Mouse (Mus musculus) heart, adult 2 months (tissue): ENCODE measurements around the gene Pla2r1. TPM values are rescaled to one million over a fixed set of nuclear protein-coding genes. Genes with fewer than 3 reads are reported as not detected.

ENCODE experiments used
- DNase-seq, 2 experiments: peaks; one replicate each; pipeline ENCODE4 v3.0.0; 2021
- H3K27ac ChIP-seq: fragments of 200-600 bp; 2 replicates; pipeline ENCODE4 v1.8.1; 2022
- H3K27me3 ChIP-seq: fragments of 200-500 bp; 2 replicates; pipeline ENCODE4 v1.6.1; 2012; ENCODE audit warnings: mild to moderate bottlenecking, low read length, inconsistent platforms, mixed read lengths; ENCODE audit not compliant: control insufficient read depth, insufficient read depth
- H3K36me3 ChIP-seq: fragments of 200-500 bp; 2 replicates; pipeline ENCODE4 v1.6.1; 2012; ENCODE audit warnings: low read length, inconsistent platforms; ENCODE audit not compliant: control insufficient read depth, insufficient read depth
- H3K4me1 ChIP-seq: fragments of 200-500 bp; 2 replicates; pipeline ENCODE4 v1.6.1; 2011; ENCODE audit warnings: low read length; ENCODE audit not compliant: control insufficient read depth, insufficient read depth
- H3K4me3 ChIP-seq: fragments of 200-600 bp; 2 replicates; pipeline ENCODE4 v1.8.1; 2022
- H3K79me2 ChIP-seq: fragments of 200-500 bp; replicated peaks from 2 replicates; pipeline ENCODE4 v1.6.1; 2012; ENCODE audit warnings: mild to moderate bottlenecking, inconsistent platforms, low read length, moderate library complexity, mixed read lengths; ENCODE audit not compliant: control insufficient read depth, insufficient read depth
- H3K9ac ChIP-seq: fragments of 200-500 bp; 2 replicates; pipeline ENCODE4 v1.6.1; 2012; ENCODE audit warnings: low read depth, mild to moderate bottlenecking, control low read depth, inconsistent platforms, low read length, mixed read lengths
- CTCF ChIP-seq: fragments of 200-600 bp; IDR thresholded peaks from 2 replicates; pipeline ENCODE4 v1.8.1; 2022; ENCODE audit warnings: antibody characterized with exemption, mild to moderate bottlenecking, moderate library complexity
- EP300 ChIP-seq: fragments of 200-500 bp; IDR thresholded peaks from 2 replicates; pipeline ENCODE4 v1.6.1; 2011; ENCODE audit warnings: low read depth, low read length, control low read depth; ENCODE audit not compliant: insufficient read depth
- POLR2A ChIP-seq: fragments of 200-500 bp; IDR thresholded peaks from 2 replicates; pipeline ENCODE4 v1.6.1; 2011; ENCODE audit warnings: mild to moderate bottlenecking, low read depth, low read length, control low read depth; ENCODE audit not compliant: insufficient read depth
- WGBS: fragments of 180-500 bp; shearing (Covaris S2); methylation state at CpG from one replicate; pipeline ENCODE4 v1.1.7; 2018; 5-methylcytosine and 5-hydroxymethylcytosine counted together
- intact Hi-C: fragments of 180-260 bp; cut with DNase I; formaldehyde crosslinking; loops from one replicate; pipeline ENCODE4 v1.15.1; 2025
- polyA plus RNA-seq: library from polyadenylated mRNA; depleted of rRNA; stranded (reverse); fragments of >200 nt; gene quantifications from 2 replicates; pipeline ENCODE4 v1.2.3, GENCODE M21; 2012
- total RNA-seq, 2 experiments: library from RNA; stranded (reverse); gene quantifications; 2 replicates each; pipeline ENCODE4 v1.2.3; 2021

The Pla2r1 gene
- total and polyA plus RNA-seq, 3 experiments, result 1.4 to 1.9 (median 1.7) TPM

- TF ChIP-seq EP300 (no peak), POLR2A (no peak), CTCF (no peak)
- intact Hi-C loops, result no loop called here
- H3K4me3 ChIP-seq, result no peak overlapping the region
- no peaks in the 10 kb centered on the region for H3K4me1 ChIP-seq
- H3K27ac ChIP-seq, result no peak overlapping the region
- no peaks in the 10 kb centered on the region for H3K79me2 ChIP-seq
- 72% methylated on average over 8 of the region's 8 CpGs for WGBS
- no peaks in the 10 kb centered on the region for H3K36me3 ChIP-seq
- no peaks in the 10 kb centered on the region for H3K27me3 ChIP-seq
- DNase-seq, result no peak
- H3K9ac ChIP-seq, result no peak overlapping the region
Measured at GRCm38 (mm10) chr2:60430315-60431021, 122.6 kb downstream of the Pla2r1 start.

GRCm38 (mm10) chr2:60418075-60418474, 135.0 kb downstream of the Pla2r1 start:
- intact Hi-C loops, result no loop called here
- 6% methylated on average over 6 of the region's 6 CpGs for whole genome bisulfite sequencing
- peak; percentile 58; the same call in 1 of the 2 replicates for TF ChIP-seq EP300
- TF ChIP-seq POLR2A, result no peak
- peak; percentile 91 for TF ChIP-seq CTCF

GRCm38 (mm10) chr2:60414334-60414733, 138.8 kb downstream of the Pla2r1 start:
- H3K4me1 ChIP-seq, result no peaks in the 10 kb centered on the region
- WGBS, result 66% methylated on average over 8 of the region's 8 CpGs
- no peak overlapping the region for H3K27ac ChIP-seq
- intact Hi-C loops, result no loop called here
- TF ChIP-seq CTCF (no peak), EP300 (no peak), POLR2A (no peak)
- H3K36me3 ChIP-seq, result no peaks in the 10 kb centered on the region
- H3K79me2 ChIP-seq, result no peaks in the 10 kb centered on the region
- no peak overlapping the region for H3K4me3 ChIP-seq
- H3K27me3 ChIP-seq, result no peaks in the 10 kb centered on the region
- DNase-seq, result no peak
- no peak overlapping the region for H3K9ac ChIP-seq

More at GRCm38 (mm10) chr2:60418075-60418474, 135.0 kb downstream of the Pla2r1 start:
- H3K36me3 ChIP-seq, result no peaks in the 10 kb centered on the region
- no peaks in the 10 kb centered on the region for H3K4me1 ChIP-seq
- H3K9ac ChIP-seq, result no peak overlapping the region
- H3K79me2 ChIP-seq, result no peaks in the 10 kb centered on the region
- no peak overlapping the region for H3K4me3 ChIP-seq
- H3K27ac ChIP-seq, result no peak overlapping the region
- peak; percentile 48 to 52 for DNase-seq
- no peaks in the 10 kb centered on the region for H3K27me3 ChIP-seq

- Histone ChIP-seq H3K4me3 (no peak overlapping the region), H3K79me2 (no peaks in the 10 kb centered on the region), H3K27me3 (no peaks in the 10 kb centered on the region; the same call in 1 of the 2 replicates), H3K9ac (no peak overlapping the region), H3K36me3 (no peaks in the 10 kb centered on the region), H3K27ac (no peak overlapping the region), H3K4me1 (no peaks in the 10 kb centered on the region)
- WGBS, result 89% methylated on average over 18 of the region's 18 CpGs
- DNase-seq, result no peak
- TF ChIP-seq CTCF, result no peak
- no peak for TF ChIP-seq POLR2A
- no peak for TF ChIP-seq EP300
- intact Hi-C loops, result no loop called here
Measured at GRCm38 (mm10) chr2:60413006-60413650, 140.0 kb downstream of the Pla2r1 start.

- H3K36me3 ChIP-seq, result no peaks in the 10 kb centered on the region
- intact Hi-C loops, result no loop called here
- 83% methylated on average over 7 of the region's 7 CpGs for whole genome bisulfite sequencing
- TF ChIP-seq CTCF (no peak), POLR2A (no peak), EP300 (no peak)
- H3K9ac ChIP-seq, result no peak overlapping the region
- no peak overlapping the region for H3K4me3 ChIP-seq
- H3K4me1 ChIP-seq, result no peaks in the 10 kb centered on the region
- no peaks in the 10 kb centered on the region; the same call in 1 of the 2 replicates for H3K27me3 ChIP-seq
- no peak overlapping the region for H3K27ac ChIP-seq
- no peaks in the 10 kb centered on the region for H3K79me2 ChIP-seq
- DNase-seq, result no peak
Measured at GRCm38 (mm10) chr2:60411181-60411580, 141.9 kb downstream of the Pla2r1 start.
